Mouse (Mus musculus): ENCODE results near the gene Ifih1. TPM values are rescaled to one million over a fixed set of nuclear protein-coding genes. Genes with fewer than 3 reads are reported as not detected.

Gene Ifih1
- total and polyA plus RNA-seq, 3 experiments, result 2.0 to 3.6 (median 2.2) TPM

- dilution Hi-C loops (cut with MboI; ENCODE audit: extremely low pct_ligation_motif_present, extremely low pct_unique_long_range_greater_than_20kb, low sequenced_read_pairs), result no loop called here
- Histone ChIP-seq H3K27me3 (replicated peaks) (no peaks in the 10 kb centered on the region), H3K36me3 (replicated peaks in 1 of 2; ENCODE audit: control insufficient read depth in 1 of 2, insufficient read depth in 1 of 2, low read length in 1 of 2) (peaks cover 0 to 4% of the 10 kb centered on the region in 2 experiments), H3K79me2 (replicated peaks; ENCODE audit: control insufficient read depth, extremely low read depth, insufficient read depth, poor library complexity, severe bottlenecking) (no peaks in the 10 kb centered on the region), H3K9ac (ENCODE audit: insufficient read depth, low read depth) (no peak overlapping the region), H3K4me2 (ENCODE audit: insufficient read depth, low read depth, poor library complexity, severe bottlenecking) (no peak overlapping the region), H3K9me3 (replicated peaks; ENCODE audit: low read length) (no peaks in the 10 kb centered on the region), H3K4me3 (replicated peaks in 1 of 3; ENCODE audit: low read depth in 2 of 3, low read length in 2 of 3, poor library complexity in 1 of 3) (no peak overlapping the region), H3K27ac (ENCODE audit: insufficient read depth, low read depth) (no peak overlapping the region), H3K4me1 (ENCODE audit: control insufficient read depth in 1 of 2, insufficient read depth in 2 of 2) (peaks cover 0 to 2% of the 10 kb centered on the region in 2 experiments; a peak in 1 of 4 replicates)
- TF ChIP-seq JUND (conservative IDR thresholded peaks at IDR 0.05; ENCODE audit: low read depth, low read length), result no peak
- no peak for TF ChIP-seq IRF4 (IDR thresholded peaks at IDR 0.05; ENCODE audit: low read depth, low read length)
- no peak for TF ChIP-seq GABPA (IDR thresholded peaks at IDR 0.05; ENCODE audit: insufficient replicate concordance, low read depth, low read length)
- no peak for TF ChIP-seq ETS1 (conservative IDR thresholded peaks at IDR 0.05; ENCODE audit: low read depth, low read length)
- TF ChIP-seq NELFE (IDR thresholded peaks at IDR 0.05; ENCODE audit: low read depth, low read length), result no peak
- no peak for TF ChIP-seq SIN3A (IDR thresholded peaks at IDR 0.05; ENCODE audit: low read length)
- no peak for TF ChIP-seq UBTF (IDR thresholded peaks at IDR 0.05; ENCODE audit: low read depth, low read length)
- TF ChIP-seq KAT2A (IDR thresholded peaks at IDR 0.05; ENCODE audit: insufficient replicate concordance, low read length), result no peak
- no peak for TF ChIP-seq RAD21 (IDR thresholded peaks at IDR 0.05; ENCODE audit: low read depth, low read length)
- no peak for TF ChIP-seq USF1 (IDR thresholded peaks at IDR 0.05; ENCODE audit: low read depth, low read length)
- no peak for TF ChIP-seq CHD1 (IDR thresholded peaks at IDR 0.05; ENCODE audit: low read depth, low read length)
- DNase-seq (ENCODE audit: extremely low read depth), result no peak
- in situ Hi-C loops (cut with MboI; ENCODE audit: low pct_ligation_motif_present, low pct_unique_long_range_greater_than_20kb, low sequenced_read_pairs), result loop anchor here (25.0 kb wide), 1 partner anchor 944 kb away; no protein-coding TSS in a partner anchor
These were observed 39.9 kb downstream of the Ifih1 start for GRCm38 (mm10) chr2:62606205-62606604.

- H3K36me3 ChIP-seq (replicated peaks in 1 of 2; ENCODE audit: control insufficient read depth in 1 of 2, insufficient read depth in 1 of 2, low read length in 1 of 2), result peaks cover 0 to 4% of the 10 kb centered on the region in 2 experiments
These were observed 42.5 kb downstream of the Ifih1 start for GRCm38 (mm10) chr2:62603530-62603929.

More at GRCm38 (mm10) chr2:62603530-62603929, 42.5 kb downstream of the Ifih1 start:
- dilution Hi-C loops (cut with MboI; ENCODE audit: extremely low pct_ligation_motif_present, extremely low pct_unique_long_range_greater_than_20kb, low sequenced_read_pairs), result no loop called here
- Histone ChIP-seq H3K4me2 (ENCODE audit: insufficient read depth, low read depth, poor library complexity, severe bottlenecking) (no peak overlapping the region), H3K9me3 (replicated peaks; ENCODE audit: low read length) (no peaks in the 10 kb centered on the region), H3K9ac (ENCODE audit: insufficient read depth, low read depth) (no peak overlapping the region), H3K27me3 (replicated peaks) (no peaks in the 10 kb centered on the region), H3K4me3 (replicated peaks in 1 of 3; ENCODE audit: low read depth in 2 of 3, low read length in 2 of 3, poor library complexity in 1 of 3) (no peak overlapping the region), H3K4me1 (ENCODE audit: control insufficient read depth in 1 of 2, insufficient read depth in 2 of 2) (peaks cover 0 to 4% of the 10 kb centered on the region in 2 experiments; a peak in 1 of 4 replicates), H3K27ac (ENCODE audit: insufficient read depth, low read depth) (no peak overlapping the region), H3K79me2 (replicated peaks; ENCODE audit: control insufficient read depth, extremely low read depth, insufficient read depth, poor library complexity, severe bottlenecking) (no peaks in the 10 kb centered on the region)
- no peak for DNase-seq (ENCODE audit: extremely low read depth)
- TF ChIP-seq USF1 (IDR thresholded peaks at IDR 0.05; ENCODE audit: low read depth, low read length) (no peak), PAX5 (IDR thresholded peaks at IDR 0.05; ENCODE audit: low read length) (no peak), EP300 (IDR thresholded peaks at IDR 0.05; ENCODE audit: low read length) (no peak), JUN (IDR thresholded peaks at IDR 0.05; ENCODE audit: insufficient read depth, low read depth, low read length) (no peak), HCFC1 (IDR thresholded peaks at IDR 0.05; ENCODE audit: low read depth, low read length) (no peak), MYC (IDR thresholded peaks at IDR 0.05; ENCODE audit: low read depth, low read length) (no peak), SMC3 (IDR thresholded peaks at IDR 0.05; ENCODE audit: low read depth, low read length) (no peak), IRF4 (IDR thresholded peaks at IDR 0.05; ENCODE audit: low read depth, low read length) (no peak), NELFE (IDR thresholded peaks at IDR 0.05; ENCODE audit: low read depth, low read length) (no peak), RAD21 (IDR thresholded peaks at IDR 0.05; ENCODE audit: low read depth, low read length) (no peak), MXI1 (IDR thresholded peaks at IDR 0.05; ENCODE audit: low read depth, low read length) (no peak), BHLHE40 (IDR thresholded peaks at IDR 0.05; ENCODE audit: low read depth, low read length) (no peak), SIN3A (IDR thresholded peaks at IDR 0.05; ENCODE audit: low read length) (no peak), MEF2A (IDR thresholded peaks at IDR 0.05; ENCODE audit: borderline replicate concordance, low read depth, low read length) (no peak), TBP (conservative IDR thresholded peaks at IDR 0.05; ENCODE audit: low read depth, low read length) (no peak), ZKSCAN1 (IDR thresholded peaks at IDR 0.05; ENCODE audit: borderline replicate concordance, low read depth, low read length) (no peak)
- in situ Hi-C loops (cut with MboI; ENCODE audit: low pct_ligation_motif_present, low pct_unique_long_range_greater_than_20kb, low sequenced_read_pairs), result loop anchor here (25.0 kb wide), 1 partner anchor 941 kb away; no protein-coding TSS in a partner anchor
